8 mouse cellular contexts compared by ENCODE assay signal in genomic region chr9:103623560-103624316, GRCm38 (mm10).
DNase-seq lines count a peak whose midpoint lies in the region; ATAC-seq and TF ChIP-seq lines count a peak whose summit lies in the region.

No protein-coding gene starts in this region.

- no peaks in the 10 kb centered on the region for H3K9me3 ChIP-seq in intestine, embryonic 14.5 days (ENCODE audit: control insufficient read depth, low read length)
- no peaks in the 10 kb centered on the region for H3K9me3 ChIP-seq in intestine, embryonic 15.5 days
- H3K9me3 ChIP-seq in limb, embryonic 15.5 days = no peaks in the 10 kb centered on the region

- no peaks in the 10 kb centered on the region for H3K36me3 ChIP-seq in intestine, embryonic 14.5 days (ENCODE audit: control insufficient read depth, insufficient read depth, low read length)
- no peaks in the 10 kb centered on the region for H3K36me3 ChIP-seq in intestine, embryonic 15.5 days
- H3K36me3 ChIP-seq in limb, embryonic 15.5 days = no peaks in the 10 kb centered on the region

- H3K4me1 ChIP-seq in cerebellum, adult 2 months (ENCODE audit: control insufficient read depth, insufficient read depth, low read length) = peaks cover 42% of the 10 kb centered on the region
- H3K4me1 ChIP-seq in intestine, embryonic 14.5 days (replicated peaks; ENCODE audit: control insufficient read depth, insufficient read depth, low read length) = no peaks in the 10 kb centered on the region
- H3K4me1 ChIP-seq in intestine, embryonic 15.5 days (replicated peaks) = no peaks in the 10 kb centered on the region
- peaks cover 10% of the 10 kb centered on the region for H3K4me1 ChIP-seq in limb, embryonic 15.5 days

- H3K4me3 ChIP-seq in cerebellum, adult 2 months (replicated peaks; ENCODE audit: insufficient read depth, low read depth, low read length) = no peak overlapping the region
- no peak overlapping the region for H3K4me3 ChIP-seq in intestine, embryonic 14.5 days (ENCODE audit: low read depth, low read length)
- H3K4me3 ChIP-seq in intestine, embryonic 15.5 days (replicated peaks) = no peak overlapping the region
- no peak overlapping the region for H3K4me3 ChIP-seq in limb, embryonic 15.5 days

- no peak for TF ChIP-seq CTCF in cerebellum, adult 2 months (IDR thresholded peaks at IDR 0.05; ENCODE audit: borderline replicate concordance, insufficient read depth, low read depth, low read length)

- no peaks in the 10 kb centered on the region for H3K27me3 ChIP-seq in cerebellum, adult 2 months (ENCODE audit: control insufficient read depth, insufficient read depth, low read length)
- H3K27me3 ChIP-seq in intestine, embryonic 14.5 days (replicated peaks; ENCODE audit: control insufficient read depth, insufficient read depth, low read length) = no peaks in the 10 kb centered on the region
- no peaks in the 10 kb centered on the region for H3K27me3 ChIP-seq in intestine, embryonic 15.5 days (replicated peaks)
- H3K27me3 ChIP-seq in limb, embryonic 15.5 days = no peaks in the 10 kb centered on the region

- H3K4me2 ChIP-seq in intestine, embryonic 14.5 days (ENCODE audit: low read length) = no peak overlapping the region
- no peak overlapping the region for H3K4me2 ChIP-seq in intestine, embryonic 15.5 days (replicated peaks)
- H3K4me2 ChIP-seq in limb, embryonic 15.5 days = no peak overlapping the region; the same call in 1 of the 2 replicates

- H3K27ac ChIP-seq in cerebellum, adult 2 months (ENCODE audit: insufficient read depth, low read length) = peak overlapping the region; percentile 17; the same call in 1 of the 2 replicates
- no peak overlapping the region for H3K27ac ChIP-seq in intestine, embryonic 14.5 days (ENCODE audit: low read depth)
- no peak overlapping the region for H3K27ac ChIP-seq in intestine, embryonic 15.5 days
- H3K27ac ChIP-seq in limb, embryonic 15.5 days = peak overlapping the region; percentile 40; the same call in 1 of the 2 replicates

- no peak for TF ChIP-seq POLR2A in cerebellum, adult 2 months (IDR thresholded peaks at IDR 0.05; ENCODE audit: borderline replicate concordance, insufficient read depth, low read length)

- 0 out of 2 replicates have a peak, but pooled peaks have one; percentile 22 for ATAC-seq in intestine, embryonic 14.5 days (replicated peaks; ENCODE audit: low FRiP score, low TSS enrichment, low read depth)
- ATAC-seq in intestine, embryonic 15.5 days = no peak
- no peak for ATAC-seq in limb, embryonic 15.5 days (ENCODE audit: insufficient number of reproducible peaks, low FRiP score, low TSS enrichment, low read depth)

- H3K9ac ChIP-seq in intestine, embryonic 14.5 days (ENCODE audit: low read length) = no peak overlapping the region
- no peak overlapping the region for H3K9ac ChIP-seq in intestine, embryonic 15.5 days
- H3K9ac ChIP-seq in limb, embryonic 15.5 days = no peak overlapping the region

- WGBS in cerebellum, adult 2 months = 84% methylated on average over 19 of the region's 19 CpGs
- WGBS in intestine, embryonic 14.5 days = 69% methylated on average over 19 of the region's 19 CpGs
- WGBS in intestine, embryonic 15.5 days = 65% methylated on average over 19 of the region's 19 CpGs
- WGBS in limb, embryonic 15.5 days = 58% methylated on average over 19 of the region's 19 CpGs

- no peak for DNase-seq in cerebellum, adult 2 months
- no peak for DNase-seq in cerebellum, postnatal 4 days (ENCODE audit: low spot score in 2 of 2)
- peak; percentile 45 for DNase-seq in intestine, embryonic 14.5 days (ENCODE audit: low spot score)
- peak; percentile 72 for DNase-seq in kidney, postnatal 10 days
- DNase-seq in thymus, postnatal 0 days (ENCODE audit: low spot score) = no peak
- DNase-seq in gastrocnemius, adult 8-10 months (ENCODE audit: low spot score in 2 of 2) = no peak

Comparison
In these comparisons a context has a peak if more than half of its experiments do, and no peak if none do; other contexts are left out.
1. DNase-seq: peak in intestine, embryonic 14.5 days (single experiment) and kidney, postnatal 10 days (single experiment); none in cerebellum, adult 2 months (0 of 2), cerebellum, postnatal 4 days (0 of 2), thymus, postnatal 0 days (single experiment) and gastrocnemius, adult 8-10 months (0 of 2).
2. H3K27ac ChIP-seq: peak in cerebellum, adult 2 months (single experiment) and limb, embryonic 15.5 days (single experiment); none in intestine, embryonic 14.5 days (single experiment) and intestine, embryonic 15.5 days (single experiment).